Mouse (Mus musculus) thymus, postnatal 4 days (tissue): ENCODE measurements around the gene Vps50.
"Not testable (repeated sequence)": the region's sequence is repeated elsewhere in the genome, so short reads cannot be mapped to it uniquely, and the experiment has no call there.

ENCODE experiments used
- DNase-seq: peaks from one replicate; pipeline ENCODE4 v3.0.0; 2021

Gene Vps50

GRCm38 (mm10) chr6:3539470-3539869, 41.3 kb downstream of the Vps50 start:
- no peak for DNase-seq

- DNase-seq = no peak
Observed at GRCm38 (mm10) chr6:3543862-3544261, 45.7 kb downstream of the Vps50 start.

GRCm38 (mm10) chr6:3544970-3545369, 46.8 kb downstream of the Vps50 start:
- no peak for DNase-seq

GRCm38 (mm10) chr6:3548959-3549358, 50.8 kb downstream of the Vps50 start:
- no peak for DNase-seq

GRCm38 (mm10) chr6:3549992-3550391, 51.8 kb downstream of the Vps50 start:
- DNase-seq = no peak

- not testable (repeated sequence) for DNase-seq
Observed at GRCm38 (mm10) chr6:3552681-3553080, 54.5 kb downstream of the Vps50 start.

- no peak for DNase-seq
Observed at GRCm38 (mm10) chr6:3557177-3557576, 59.0 kb downstream of the Vps50 start.

- no peak for DNase-seq
Observed at GRCm38 (mm10) chr6:3560009-3560408, 61.8 kb downstream of the Vps50 start.

- no peak for DNase-seq
Observed at GRCm38 (mm10) chr6:3562301-3562700, 64.1 kb downstream of the Vps50 start.

GRCm38 (mm10) chr6:3564118-3564517, 65.9 kb downstream of the Vps50 start:
- DNase-seq = not testable (repeated sequence)

- DNase-seq = no peak
Observed at GRCm38 (mm10) chr6:3565005-3565404, 66.8 kb downstream of the Vps50 start.

- DNase-seq = no peak
Observed at GRCm38 (mm10) chr6:3565667-3566066, 67.5 kb downstream of the Vps50 start.

GRCm38 (mm10) chr6:3567071-3567610, 69.0 kb downstream of the Vps50 start:
- no peak for DNase-seq

GRCm38 (mm10) chr6:3572221-3572815, 74.1 kb downstream of the Vps50 start:
- no peak for DNase-seq

- DNase-seq = no peak
Observed at GRCm38 (mm10) chr6:3573787-3574186, 75.6 kb downstream of the Vps50 start.

- no peak for DNase-seq
Observed at GRCm38 (mm10) chr6:3585402-3585801, 87.2 kb downstream of the Vps50 start.

GRCm38 (mm10) chr6:3590289-3590904, 92.2 kb downstream of the Vps50 start:
- DNase-seq = no peak

- DNase-seq = no peak
Observed at GRCm38 (mm10) chr6:3594246-3594645, 96.1 kb downstream of the Vps50 start.

- DNase-seq = no peak
Observed at GRCm38 (mm10) chr6:3612827-3613226, 114.6 kb downstream of the Vps50 start.

GRCm38 (mm10) chr6:3620428-3621387, 122.5 kb downstream of the Vps50 start:
- DNase-seq = peak; percentile 7
